Mouse (Mus musculus) embryonic fibroblast, embryonic 13.5 days (primary cell): ENCODE measurements around the gene Tmem94.

Source experiments
- CTCF ChIP-seq: IDR thresholded peaks from 2 replicates; pipeline ENCODE4 v1.5.1; 2011; ENCODE audit warnings: mild to moderate bottlenecking, control low read depth, low read length, moderate library complexity, borderline replicate concordance; ENCODE audit not compliant: insufficient read depth
- POLR2A ChIP-seq: IDR thresholded peaks from 2 replicates; pipeline ENCODE4 v1.6.1; 2011; ENCODE audit warnings: low read depth, mild to moderate bottlenecking, control low read depth, low read length, moderate library complexity

GRCm38 (mm10) chr11:115843141-115843890 is 78.1 kb downstream of the Tmem94 start:
- TF ChIP-seq CTCF, result no peak
- TF ChIP-seq POLR2A, result no peak
